Mouse (Mus musculus) heart, adult 2 months (tissue): Measurements from ENCODE around the gene Kpna6. TPM values are rescaled to one million over a fixed set of nuclear protein-coding genes. Genes with fewer than 3 reads are reported as not detected.

Source experiments
- DNase-seq, 2 experiments: peaks; one replicate each; pipeline ENCODE4 v3.0.0; 2021
- H3K27ac ChIP-seq: fragments of 200-600 bp; 2 replicates; pipeline ENCODE4 v1.8.1; 2022
- H3K27me3 ChIP-seq: fragments of 200-500 bp; 2 replicates; pipeline ENCODE4 v1.6.1; 2012; ENCODE audit warnings: mild to moderate bottlenecking, low read length, inconsistent platforms, mixed read lengths; ENCODE audit not compliant: control insufficient read depth, insufficient read depth
- H3K36me3 ChIP-seq: fragments of 200-500 bp; 2 replicates; pipeline ENCODE4 v1.6.1; 2012; ENCODE audit warnings: low read length, inconsistent platforms; ENCODE audit not compliant: control insufficient read depth, insufficient read depth
- H3K4me1 ChIP-seq: fragments of 200-500 bp; 2 replicates; pipeline ENCODE4 v1.6.1; 2011; ENCODE audit warnings: low read length; ENCODE audit not compliant: control insufficient read depth, insufficient read depth
- H3K4me3 ChIP-seq: fragments of 200-600 bp; 2 replicates; pipeline ENCODE4 v1.8.1; 2022
- H3K79me2 ChIP-seq: fragments of 200-500 bp; replicated peaks from 2 replicates; pipeline ENCODE4 v1.6.1; 2012; ENCODE audit warnings: mild to moderate bottlenecking, inconsistent platforms, low read length, moderate library complexity, mixed read lengths; ENCODE audit not compliant: control insufficient read depth, insufficient read depth
- H3K9ac ChIP-seq: fragments of 200-500 bp; 2 replicates; pipeline ENCODE4 v1.6.1; 2012; ENCODE audit warnings: low read depth, mild to moderate bottlenecking, control low read depth, inconsistent platforms, low read length, mixed read lengths
- CTCF ChIP-seq: fragments of 200-600 bp; IDR thresholded peaks from 2 replicates; pipeline ENCODE4 v1.8.1; 2022; ENCODE audit warnings: antibody characterized with exemption, mild to moderate bottlenecking, moderate library complexity
- EP300 ChIP-seq: fragments of 200-500 bp; IDR thresholded peaks from 2 replicates; pipeline ENCODE4 v1.6.1; 2011; ENCODE audit warnings: low read depth, low read length, control low read depth; ENCODE audit not compliant: insufficient read depth
- POLR2A ChIP-seq: fragments of 200-500 bp; IDR thresholded peaks from 2 replicates; pipeline ENCODE4 v1.6.1; 2011; ENCODE audit warnings: mild to moderate bottlenecking, low read depth, low read length, control low read depth; ENCODE audit not compliant: insufficient read depth
- WGBS: fragments of 180-500 bp; shearing (Covaris S2); methylation state at CpG from one replicate; pipeline ENCODE4 v1.1.7; 2018; 5-methylcytosine and 5-hydroxymethylcytosine counted together
- intact Hi-C: fragments of 180-260 bp; cut with DNase I; formaldehyde crosslinking; loops from one replicate; pipeline ENCODE4 v1.15.1; 2025
- polyA plus RNA-seq: library from polyadenylated mRNA; depleted of rRNA; stranded (reverse); fragments of >200 nt; gene quantifications from 2 replicates; pipeline ENCODE4 v1.2.3, GENCODE M21; 2012
- total RNA-seq, 2 experiments: library from RNA; stranded (reverse); gene quantifications; 2 replicates each; pipeline ENCODE4 v1.2.3; 2021

Kpna6 gene
- total and polyA plus RNA-seq, 3 experiments, result 28.2 to 79.2 (median 69.6) TPM

GRCm38 (mm10) chr4:129695815-129696157 is 23.2 kb upstream of the Kpna6 start:
- Histone ChIP-seq H3K4me3 (peak overlapping the region; percentile 91), H3K36me3 (peaks cover 1% of the 10 kb centered on the region; the same call in 1 of the 2 replicates), H3K4me1 (no peaks in the 10 kb centered on the region), H3K27me3 (no peaks in the 10 kb centered on the region), H3K27ac (no peak overlapping the region), H3K79me2 (0 out of 2 replicates have a peak, but pooled peaks cover 2% of the 10 kb centered on the region), H3K9ac (peak overlapping the region; percentile 93; the same call in 1 of the 2 replicates)
- DNase-seq, result no peak
- TF ChIP-seq EP300, result no peak
- TF ChIP-seq CTCF, result no peak
- no peak for TF ChIP-seq POLR2A
- WGBS, result 16% methylated on average over 6 of the region's 6 CpGs
- intact Hi-C loops, result loop anchor here (1.0 to 2.0 kb wide), 2 partner anchors 23 to 47 kb away; partner anchors contain the start of genes Khdrbs1 and Kpna6

GRCm38 (mm10) chr4:129684531-129684930 is 12.0 kb upstream of the Kpna6 start:
- Histone ChIP-seq H3K27ac (no peak overlapping the region), H3K4me1 (no peaks in the 10 kb centered on the region), H3K9ac (no peak overlapping the region), H3K27me3 (no peaks in the 10 kb centered on the region), H3K79me2 (no peaks in the 10 kb centered on the region), H3K36me3 (no peaks in the 10 kb centered on the region), H3K4me3 (no peak overlapping the region)
- no peak for TF ChIP-seq EP300
- no peak for TF ChIP-seq CTCF
- TF ChIP-seq POLR2A, result no peak
- intact Hi-C loops, result no loop called here
- 95% methylated on average over 6 of the region's 6 CpGs for WGBS
- DNase-seq, result no peak

GRCm38 (mm10) chr4:129683901-129684493 is 11.4 kb upstream of the Kpna6 start:
- no peak overlapping the region for H3K4me3 ChIP-seq
- WGBS, result 89% methylated on average over 11 of the region's 11 CpGs
- DNase-seq, result no peak
- no peak for TF ChIP-seq POLR2A
- no peak for TF ChIP-seq EP300
- TF ChIP-seq CTCF, result no peak
- H3K4me1 ChIP-seq, result no peaks in the 10 kb centered on the region
- no peaks in the 10 kb centered on the region for H3K27me3 ChIP-seq
- intact Hi-C loops, result no loop called here
- H3K27ac ChIP-seq, result no peak overlapping the region
- no peaks in the 10 kb centered on the region for H3K79me2 ChIP-seq
- H3K36me3 ChIP-seq, result no peaks in the 10 kb centered on the region
- no peak overlapping the region for H3K9ac ChIP-seq

- Histone ChIP-seq H3K79me2 (no peaks in the 10 kb centered on the region), H3K36me3 (no peaks in the 10 kb centered on the region), H3K27ac (no peak overlapping the region), H3K4me3 (no peak overlapping the region), H3K4me1 (no peaks in the 10 kb centered on the region), H3K27me3 (no peaks in the 10 kb centered on the region), H3K9ac (no peak overlapping the region)
- no peak for TF ChIP-seq CTCF
- no peak for TF ChIP-seq EP300
- no peak for TF ChIP-seq POLR2A
- WGBS, result 96% methylated on average over 11 of the region's 11 CpGs
- DNase-seq, result no peak
- intact Hi-C loops, result no loop called here
Measured at GRCm38 (mm10) chr4:129681837-129682236, 9.3 kb upstream of the Kpna6 start.

- DNase-seq, result no peak
- Histone ChIP-seq H3K4me1 (peaks cover 3% of the 10 kb centered on the region; the same call in 1 of the 2 replicates), H3K9ac (peak overlapping the region; percentile 30), H3K79me2 (no peaks in the 10 kb centered on the region), H3K4me3 (peak overlapping the region; percentile 85), H3K27ac (peak overlapping the region; percentile 89), H3K27me3 (no peaks in the 10 kb centered on the region), H3K36me3 (peaks cover 5% of the 10 kb centered on the region; the same call in 1 of the 2 replicates)
- WGBS, result 2% methylated on average over 10 of the region's 10 CpGs
- TF ChIP-seq EP300, result no peak
- 0 out of 2 replicates have a peak, but pooled peaks have one; percentile 10 for TF ChIP-seq CTCF
- intact Hi-C loops, result loop anchor here (1.0 to 2.0 kb wide), 2 partner anchors 23 to 70 kb away; partner anchors contain the start of genes Khdrbs1 and Tmem39b
Measured at GRCm38 (mm10) chr4:129672878-129673449, 397 bp upstream of the Kpna6 start.
